Mouse (Mus musculus) C2C12 (cell line): Measurements from ENCODE around the gene 2510009E07Rik.

Experiments
- CTCF ChIP-seq: IDR thresholded peaks from one replicate; pipeline ENCODE4 v1.5.1; 2011; ENCODE audit not compliant: control insufficient read depth, insufficient read depth, insufficient read length
- MYOD1 ChIP-seq: IDR thresholded peaks from one replicate; pipeline ENCODE4 v1.6.1; 2011; ENCODE audit warnings: low read depth; ENCODE audit not compliant: control insufficient read depth, insufficient read length

- TF ChIP-seq MYOD1, result no peak
- TF ChIP-seq CTCF, result no peak
Observed at GRCm38 (mm10) chr16:21724261-21724660, 29.8 kb upstream of the 2510009E07Rik start.
